Mouse (Mus musculus) spleen, postnatal 14 days (tissue): ENCODE data around the gene Wnt5a.

Experiments
- DNase-seq, 2 experiments: peaks; one replicate each; pipeline ENCODE4 v3.0.0; 2021 to 2022; ENCODE audit warnings: low spot score in 2 of 2

The Wnt5a gene

GRCm38 (mm10) chr14:28504101-28505050 is at the start of gene Wnt5a:
Wnt5a (plus strand) TSS chr14:28504750.
- no peak for DNase-seq

GRCm38 (mm10) chr14:28456372-28457076 is 48.0 kb upstream of the Wnt5a start:
- DNase-seq, result no peak

GRCm38 (mm10) chr14:28457428-28457827 is 47.1 kb upstream of the Wnt5a start:
- no peak for DNase-seq

- DNase-seq, result no peak
These were observed 36.6 kb upstream of the Wnt5a start for GRCm38 (mm10) chr14:28467956-28468355.

- DNase-seq, result no peak
These were observed 34.9 kb upstream of the Wnt5a start for GRCm38 (mm10) chr14:28469696-28470095.

DNA sequence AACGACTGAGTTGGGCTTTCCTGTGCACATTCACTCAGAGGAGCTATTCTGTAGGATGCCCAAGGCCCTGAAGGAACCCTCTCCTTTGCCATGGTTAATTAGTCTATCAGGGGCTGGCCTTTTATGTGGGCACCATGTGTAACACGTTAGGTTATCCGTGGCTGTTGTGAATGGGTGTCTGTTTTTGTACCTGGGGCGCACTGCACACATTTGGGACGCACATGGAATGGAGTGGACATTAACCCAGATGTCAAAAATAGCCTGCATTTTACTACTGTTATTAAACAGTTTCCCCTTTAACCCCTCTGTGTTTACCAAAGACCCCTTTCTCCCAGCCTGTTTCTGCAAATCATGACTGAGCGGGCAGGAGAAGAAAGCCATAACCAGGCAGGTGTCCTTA is 34.3 kb upstream of the Wnt5a start:
- DNase-seq, result no peak

DNA sequence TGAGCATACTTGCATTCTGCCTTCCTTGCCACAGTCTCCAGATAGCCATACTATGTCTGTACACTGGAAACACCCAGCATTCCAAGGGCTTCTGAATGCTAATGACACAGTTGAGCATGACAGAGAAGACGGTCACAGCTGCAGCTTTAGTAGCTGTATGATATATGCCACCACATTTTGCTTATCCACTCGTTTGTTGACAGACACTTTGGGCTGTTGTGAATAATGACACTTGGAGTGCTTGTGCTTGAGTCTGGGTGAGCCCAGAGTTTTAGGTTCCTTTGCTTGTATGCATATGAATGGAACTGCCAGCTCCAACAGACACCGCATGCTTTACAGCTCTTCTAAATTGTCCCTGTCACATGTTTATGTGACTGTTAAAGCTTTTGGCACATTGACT is 29.5 kb upstream of the Wnt5a start:
- no peak for DNase-seq

GRCm38 (mm10) chr14:28475421-28475820 is 29.1 kb upstream of the Wnt5a start:
- DNase-seq, result no peak

- no peak for DNase-seq
These were observed 27.8 kb upstream of the Wnt5a start for GRCm38 (mm10) chr14:28476746-28477145.

DNA sequence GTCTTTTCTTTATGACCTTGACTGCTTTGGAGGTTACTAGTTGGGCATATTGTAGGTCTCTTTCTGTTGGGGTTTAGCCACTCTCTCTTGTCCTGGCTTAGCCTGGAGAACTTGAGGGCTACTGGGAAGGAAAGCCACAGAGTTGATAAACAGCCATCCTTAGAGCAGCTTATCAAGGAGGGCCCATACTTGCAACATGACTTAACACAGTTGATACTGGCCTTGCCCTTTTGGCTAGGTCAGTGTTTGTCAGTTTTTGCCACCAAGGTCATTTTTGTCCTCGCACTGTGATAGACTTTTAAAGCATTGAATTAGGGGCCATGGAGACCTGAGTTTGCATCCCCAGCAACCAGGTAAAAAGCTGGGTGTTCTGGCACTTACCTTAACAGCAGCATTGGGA is 23.7 kb upstream of the Wnt5a start:
- DNase-seq, result no peak

DNA sequence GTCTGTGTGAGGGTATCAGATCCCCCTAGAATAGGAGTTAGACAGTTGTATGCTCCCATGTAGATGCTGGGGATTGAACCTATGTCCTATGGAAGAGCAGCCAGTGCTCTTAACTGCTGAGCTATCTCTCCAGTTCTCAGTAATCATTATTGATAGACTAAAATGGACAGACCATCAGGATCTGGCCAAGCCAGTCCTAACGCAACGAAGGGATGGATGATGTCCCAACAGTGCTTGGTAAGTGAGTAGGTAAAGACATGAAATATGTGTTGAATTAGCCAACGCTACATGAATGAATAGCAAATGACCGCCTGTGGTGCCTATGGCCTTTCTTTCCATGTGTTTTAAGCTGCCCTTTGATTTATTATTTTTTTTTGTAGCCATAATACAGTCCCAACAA is 10.7 kb upstream of the Wnt5a start:
- DNase-seq, result no peak

- DNase-seq, result no peak
These were observed 10.3 kb upstream of the Wnt5a start for GRCm38 (mm10) chr14:28494273-28494672.

DNA sequence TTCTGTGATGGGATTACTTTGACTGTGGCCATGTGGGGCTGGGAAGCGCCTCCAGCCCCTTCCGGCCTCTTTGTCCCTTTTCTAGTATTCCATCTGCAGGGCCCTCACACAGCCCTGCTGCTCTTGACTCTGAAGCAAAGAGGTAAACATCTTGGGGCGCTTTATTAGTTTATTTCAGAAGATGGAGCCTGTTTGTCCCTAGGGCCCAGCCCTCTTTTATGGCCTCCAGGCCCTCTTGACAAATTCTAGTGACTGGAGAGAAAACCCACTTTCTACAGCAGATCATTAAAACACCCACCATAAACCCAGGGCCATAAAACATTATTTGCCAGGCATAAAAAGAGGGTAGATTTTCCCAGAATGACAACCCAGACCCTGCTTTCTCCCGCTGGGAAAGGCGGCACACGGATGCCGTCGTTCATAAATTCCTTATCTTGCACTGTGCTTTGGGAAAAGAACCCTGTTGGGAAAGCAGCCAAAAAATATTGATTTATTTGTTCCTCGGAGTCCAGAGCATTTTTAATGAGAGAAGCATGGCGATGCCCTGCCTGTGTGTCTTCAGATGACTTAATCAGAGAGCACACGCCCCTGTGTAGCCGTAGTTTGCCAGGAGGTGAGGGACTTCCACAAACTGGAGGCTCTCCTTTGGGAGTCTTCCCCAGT is 3.2 kb upstream of the Wnt5a start:
- no peak for DNase-seq

DNA sequence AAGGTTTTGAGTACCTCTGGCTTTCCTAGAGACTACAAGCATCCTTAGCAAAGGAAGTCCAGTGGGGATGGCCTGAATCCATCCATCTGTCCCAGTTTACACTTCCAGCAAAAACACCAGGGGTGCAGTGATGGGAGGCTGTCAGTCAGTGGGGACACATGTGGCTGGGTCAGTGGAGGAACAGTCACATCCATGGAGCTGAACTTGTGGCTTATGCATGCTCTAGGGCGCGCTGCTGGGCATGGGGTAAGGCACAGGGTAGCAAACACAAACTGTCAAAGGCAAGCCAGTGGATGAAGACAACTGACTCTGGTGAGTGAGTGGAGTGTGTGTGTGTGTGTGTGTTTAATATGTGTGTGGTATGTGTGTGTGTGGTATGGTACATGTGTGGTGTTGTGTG is 1.3 kb upstream of the Wnt5a start:
- DNase-seq, result no peak

- no peak for DNase-seq
These were observed 568 bp downstream of the Wnt5a start for GRCm38 (mm10) chr14:28505051-28505585.

DNA sequence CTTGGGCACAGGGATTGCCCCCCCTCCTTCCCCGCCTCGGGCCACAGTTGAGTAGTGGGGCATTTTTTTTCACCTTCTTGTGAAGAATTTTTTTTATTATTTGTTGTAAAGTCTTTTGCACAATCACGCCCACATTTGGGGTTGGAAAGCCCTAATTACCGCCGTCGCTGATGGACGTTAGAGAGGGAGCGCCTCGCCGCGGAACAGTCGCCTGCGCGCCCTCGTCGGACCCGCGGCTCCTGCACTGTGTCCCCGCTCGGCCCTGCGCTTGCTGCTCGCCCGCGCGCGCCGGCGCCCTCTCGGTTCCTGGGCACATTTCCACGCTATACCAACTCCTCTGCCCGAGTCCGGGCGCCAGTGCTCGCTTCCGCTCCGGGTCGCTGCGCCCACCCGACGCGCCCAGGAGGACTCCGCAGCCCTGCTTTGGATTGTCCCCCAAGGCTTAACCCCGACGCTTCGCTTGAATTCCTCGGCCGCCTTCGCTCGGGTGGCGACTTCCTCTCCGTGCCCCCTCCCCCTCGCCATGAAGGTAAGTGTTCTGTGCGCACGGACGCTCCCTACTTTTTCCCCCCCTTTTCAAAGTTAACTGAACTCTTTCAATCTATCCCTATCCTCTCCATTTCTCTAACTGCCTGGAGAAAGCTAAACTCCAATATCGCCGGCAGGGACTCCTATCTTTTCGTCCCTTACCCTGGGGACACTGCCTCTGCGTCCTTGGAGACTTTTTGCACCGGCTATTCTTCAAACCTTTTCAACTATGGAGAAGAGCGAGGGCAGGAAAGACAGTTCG is 1.2 kb downstream of the Wnt5a start:
- DNase-seq, result no peak

- no peak for DNase-seq
These were observed 1.9 kb downstream of the Wnt5a start for GRCm38 (mm10) chr14:28506376-28506831.

DNA sequence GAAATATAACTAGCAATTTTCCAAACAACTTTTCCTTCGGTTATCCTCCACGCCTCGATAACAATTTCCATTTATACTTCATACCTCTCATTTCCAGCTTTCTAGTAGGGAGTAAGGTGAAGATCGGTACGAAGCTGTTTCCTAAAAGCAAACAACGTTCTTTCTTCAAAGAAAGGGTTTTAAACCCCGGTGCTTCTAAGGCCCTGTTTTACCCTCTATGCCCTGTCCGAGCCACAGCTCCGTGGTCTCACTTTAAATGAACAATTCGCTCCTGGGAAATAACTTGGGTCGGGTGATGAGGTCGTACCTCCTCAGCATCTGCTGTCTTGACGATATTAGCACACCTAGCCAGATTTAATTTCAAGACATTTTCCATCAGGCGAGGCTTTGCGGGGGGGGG is 2.5 kb downstream of the Wnt5a start:
- DNase-seq, result no peak

GRCm38 (mm10) chr14:28507471-28507870 is 2.9 kb downstream of the Wnt5a start:
- DNase-seq, result no peak

DNA sequence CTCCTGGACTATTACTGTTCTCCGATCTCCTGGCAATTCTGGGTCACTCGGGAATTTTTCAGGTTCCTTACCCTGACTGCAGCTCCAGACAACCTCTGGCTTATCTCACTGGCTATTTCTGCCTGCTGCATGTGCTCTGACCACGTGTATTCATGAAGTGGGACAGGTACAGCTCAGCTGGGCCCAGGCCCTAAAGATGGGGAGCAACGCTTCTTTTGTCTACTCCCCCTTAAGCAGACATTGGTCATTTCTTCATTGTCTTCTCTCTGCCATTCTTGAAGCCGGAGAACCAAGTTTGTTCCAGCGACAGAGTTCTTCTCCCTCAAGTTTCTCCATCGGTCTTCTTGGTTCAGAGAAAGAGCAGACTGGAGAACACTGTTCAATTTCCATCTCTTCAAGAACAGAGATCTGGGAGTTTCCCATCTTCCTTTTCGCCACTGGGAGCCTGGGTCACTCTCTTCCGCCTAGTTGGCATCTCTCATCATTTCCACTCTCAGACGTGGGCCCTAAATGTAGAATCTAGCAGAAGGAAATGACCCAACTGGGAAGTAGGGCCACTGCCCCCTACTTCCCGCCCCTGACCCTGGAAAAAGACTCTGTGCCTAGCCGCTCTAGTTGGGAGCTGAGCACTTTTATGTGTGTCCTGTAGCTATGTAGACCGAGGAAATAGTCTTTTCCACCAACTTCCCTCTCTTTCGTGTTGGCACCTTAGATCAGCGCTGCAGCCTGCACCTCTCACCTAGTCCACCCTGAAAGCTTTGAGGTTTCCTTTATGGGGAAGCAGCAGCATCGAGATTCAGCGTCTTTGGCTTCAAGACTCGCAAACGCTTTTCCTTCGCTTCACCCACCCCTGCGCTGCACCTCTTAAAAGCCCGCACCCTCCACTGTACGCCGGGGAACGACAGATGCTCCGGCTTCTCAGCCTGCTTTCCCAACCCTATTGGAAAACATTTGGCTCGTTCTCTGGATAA is 4.0 kb downstream of the Wnt5a start:
- no peak for DNase-seq
